Mouse (Mus musculus) midbrain, embryonic 14.5 days (tissue): ENCODE measurements at regions not wholly inside any gene's neighbourhood (a gene's known extent, or its start where the extent isn't known, plus 50 kb on each side); places are given as distances from the start of the nearest gene placed in this dataset.

Source experiments
- ATAC-seq: fragments of 200-750 bp; cut with Nextera tagmentation; 2 replicates; pipeline ENCODE4 v1.8.0; 2017; ENCODE audit warnings: moderate number of reproducible peaks, moderate library complexity; ENCODE audit not compliant: low FRiP score, low TSS enrichment
- DNase-seq: peaks from one replicate; pipeline ENCODE4 v3.0.0-alpha.2; 2015
- H3K27ac ChIP-seq: fragments of 300-500 bp; sonication (generic); replicated peaks from 2 replicates; pipeline ENCODE4 v1.5.1; 2014; ENCODE audit warnings: mild to moderate bottlenecking, low read depth, low read length, moderate library complexity
- H3K27me3 ChIP-seq: fragments of 300-500 bp; sonication (generic); 2 replicates; pipeline ENCODE4 v1.6.1; 2014; ENCODE audit warnings: low read length, control low read depth, mixed read lengths; ENCODE audit not compliant: control insufficient read depth, insufficient read depth
- H3K36me3 ChIP-seq: fragments of 300-500 bp; sonication (generic); 2 replicates; pipeline ENCODE4 v1.6.1; 2014; ENCODE audit warnings: low read length, control low read depth; ENCODE audit not compliant: control insufficient read depth, insufficient read depth
- H3K4me1 ChIP-seq: fragments of 300-500 bp; sonication (generic); 2 replicates; pipeline ENCODE4 v1.6.1; 2014; ENCODE audit warnings: mild to moderate bottlenecking, antibody characterized with exemption, low read length, control low read depth; ENCODE audit not compliant: control insufficient read depth, insufficient read depth
- H3K4me2 ChIP-seq: fragments of 300-500 bp; sonication (generic); 2 replicates; pipeline ENCODE4 v1.6.1; 2014; ENCODE audit warnings: mild to moderate bottlenecking, low read length, moderate library complexity
- H3K4me3 ChIP-seq: fragments of 300-500 bp; sonication (generic); replicated peaks from 2 replicates; pipeline ENCODE4 v1.5.1; 2014; ENCODE audit warnings: low read depth, low read length
- H3K9ac ChIP-seq: fragments of 300-500 bp; sonication (generic); replicated peaks from 2 replicates; pipeline ENCODE4 v1.6.1; 2014; ENCODE audit warnings: mild to moderate bottlenecking, low read length, moderate library complexity
- H3K9me3 ChIP-seq: fragments of 300-500 bp; sonication (generic); 2 replicates; pipeline ENCODE4 v1.6.1; 2016; ENCODE audit warnings: low read length, control low read depth, mixed read lengths; ENCODE audit not compliant: control insufficient read depth
- WGBS: fragments of 180-500 bp; shearing (Covaris S2); extraction: QIAGEN DNeasy Blood & Tissue Kit; methylation state at CpG from one replicate; pipeline ENCODE4 v1.1.7; 2014; 5-methylcytosine and 5-hydroxymethylcytosine counted together

DNA sequence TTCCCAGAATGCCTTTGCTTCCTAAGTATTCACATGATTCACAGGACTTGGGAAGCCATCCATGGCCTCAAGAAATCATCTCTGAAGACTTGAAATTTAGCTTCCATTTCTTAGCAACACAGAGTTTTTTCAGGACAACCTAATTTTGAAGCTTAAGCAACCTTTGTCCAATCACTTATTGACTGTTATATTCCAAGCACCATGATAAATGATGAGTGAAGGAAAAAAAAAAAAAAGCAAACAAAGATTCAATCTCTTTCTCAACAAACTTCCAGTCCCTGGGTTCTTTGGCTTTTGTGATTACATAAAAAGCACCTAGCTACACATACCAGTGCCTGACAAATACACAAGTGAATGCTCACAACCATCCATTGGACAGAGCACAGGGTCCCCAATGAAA lies 169.4 kb upstream of the Lpp start:
- no peaks in the 10 kb centered on the region for H3K27me3 ChIP-seq
- H3K4me2 ChIP-seq: no peak overlapping the region
- H3K27ac ChIP-seq: no peak overlapping the region
- no peak overlapping the region for H3K9ac ChIP-seq
- ATAC-seq (no peak), DNase-seq (no peak)
- H3K36me3 ChIP-seq: no peaks in the 10 kb centered on the region
- H3K4me1 ChIP-seq: no peaks in the 10 kb centered on the region
- no peak overlapping the region for H3K4me3 ChIP-seq
- no peaks in the 10 kb centered on the region for H3K9me3 ChIP-seq

DNA sequence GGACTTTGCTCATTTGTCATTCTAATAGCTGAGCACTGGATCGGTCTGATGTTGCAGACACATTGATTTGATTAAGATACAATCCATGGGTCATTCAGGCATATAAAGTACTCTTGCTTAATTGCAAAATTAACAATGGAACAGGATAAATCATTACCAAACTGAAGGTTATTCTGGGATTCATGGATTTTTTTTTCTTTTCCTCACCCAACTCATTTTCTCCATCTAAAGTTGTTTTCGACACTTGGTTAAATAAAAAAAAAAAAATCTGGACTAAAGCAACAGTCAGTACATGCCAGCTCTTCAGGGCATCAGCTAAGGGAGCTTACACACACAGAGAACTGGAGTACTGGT lies 169.8 kb upstream of the Lpp start:
- H3K4me1 ChIP-seq: no peaks in the 10 kb centered on the region; the same call in 1 of the 2 replicates
- no peaks in the 10 kb centered on the region for H3K27me3 ChIP-seq
- no peak for ATAC-seq
- H3K9me3 ChIP-seq: no peaks in the 10 kb centered on the region
- no peak overlapping the region for H3K4me2 ChIP-seq
- no peak for DNase-seq
- 81% methylated on average over 2 of the region's 2 CpGs for WGBS
- no peak overlapping the region for H3K4me3 ChIP-seq
- H3K9ac ChIP-seq: no peak overlapping the region
- H3K36me3 ChIP-seq: no peaks in the 10 kb centered on the region
- no peak overlapping the region for H3K27ac ChIP-seq

- no peaks in the 10 kb centered on the region for H3K9me3 ChIP-seq
- H3K27ac ChIP-seq: no peak overlapping the region
- H3K9ac ChIP-seq: no peak overlapping the region
- ATAC-seq: no peak
- no peak overlapping the region for H3K4me3 ChIP-seq
- WGBS: 89% methylated on average over 5 of the region's 5 CpGs
- no peaks in the 10 kb centered on the region for H3K27me3 ChIP-seq
- H3K4me1 ChIP-seq: peaks cover 5% of the 10 kb centered on the region
- no peaks in the 10 kb centered on the region for H3K36me3 ChIP-seq
- H3K4me2 ChIP-seq: no peak overlapping the region
- no peak for DNase-seq
Measured at GRCm38 (mm10) chr16:24222759-24223526, 170.4 kb upstream of the Lpp start.

DNA sequence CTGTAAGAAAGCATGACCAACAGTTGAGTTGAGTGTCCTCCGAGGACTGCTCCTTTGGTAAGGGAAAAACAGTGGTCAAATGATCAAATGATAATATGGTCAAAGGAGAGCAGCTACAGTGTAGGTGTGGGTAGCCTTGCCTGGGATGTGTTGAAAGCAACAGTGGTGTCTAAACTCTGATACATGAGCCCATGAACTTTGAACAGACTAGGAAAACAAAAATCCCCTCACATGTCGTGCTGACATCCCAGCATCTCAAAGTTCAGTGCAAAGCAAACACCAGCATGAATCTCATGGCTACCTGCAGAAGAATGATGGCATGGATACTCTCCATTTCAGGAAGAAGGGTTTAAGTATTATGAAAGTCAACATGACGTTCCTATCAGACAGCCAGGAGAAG lies 171.3 kb upstream of the Lpp start:
- 90% methylated on average over 3 of the region's 3 CpGs for WGBS
- peaks cover 5% of the 10 kb centered on the region for H3K4me1 ChIP-seq
- H3K27me3 ChIP-seq: no peaks in the 10 kb centered on the region
- H3K4me2 ChIP-seq: no peak overlapping the region
- no peaks in the 10 kb centered on the region for H3K9me3 ChIP-seq
- no peak overlapping the region for H3K4me3 ChIP-seq
- H3K36me3 ChIP-seq: no peaks in the 10 kb centered on the region
- H3K27ac ChIP-seq: no peak overlapping the region
- no peak overlapping the region for H3K9ac ChIP-seq
- DNase-seq: no peak
- no peak for ATAC-seq

DNA sequence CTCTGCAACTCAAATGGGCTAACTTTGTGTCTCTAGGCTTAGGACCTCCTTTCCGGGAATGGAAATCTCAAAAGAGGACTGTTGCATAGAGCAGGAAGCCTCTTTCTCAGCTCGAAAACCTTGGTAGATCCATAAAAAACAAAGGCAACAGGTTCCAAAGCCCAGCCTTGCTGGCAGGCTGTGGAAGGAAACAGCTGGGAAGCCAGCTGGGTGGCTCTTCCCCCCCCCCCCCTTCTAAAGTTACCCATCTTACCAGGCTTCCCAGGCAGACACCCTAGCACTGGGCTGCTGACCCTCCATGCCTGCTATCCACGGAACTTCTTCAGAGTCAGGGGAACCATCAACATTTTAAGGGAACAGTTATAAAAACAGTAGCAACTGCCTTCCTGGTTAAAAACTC lies 172.7 kb upstream of the Lpp start:
- no peaks in the 10 kb centered on the region for H3K36me3 ChIP-seq
- DNase-seq (no peak), ATAC-seq (no peak)
- no peak overlapping the region for H3K27ac ChIP-seq
- no peaks in the 10 kb centered on the region for H3K27me3 ChIP-seq
- WGBS: 94% methylated on average over 3 of the region's 3 CpGs
- no peak overlapping the region for H3K9ac ChIP-seq
- no peaks in the 10 kb centered on the region for H3K9me3 ChIP-seq
- H3K4me2 ChIP-seq: no peak overlapping the region
- peaks cover 5% of the 10 kb centered on the region for H3K4me1 ChIP-seq
- no peak overlapping the region for H3K4me3 ChIP-seq

- DNase-seq (no peak), ATAC-seq (no peak)
- Histone ChIP-seq H3K4me1 (peaks cover 5% of the 10 kb centered on the region), H3K27ac (no peak overlapping the region), H3K9ac (no peak overlapping the region), H3K36me3 (no peaks in the 10 kb centered on the region), H3K27me3 (no peaks in the 10 kb centered on the region), H3K4me2 (no peak overlapping the region), H3K4me3 (no peak overlapping the region), H3K9me3 (no peaks in the 10 kb centered on the region)
- WGBS: 91% methylated on average over 9 of the region's 9 CpGs
Measured at GRCm38 (mm10) chr16:24219691-24220090, 173.6 kb upstream of the Lpp start.

- Histone ChIP-seq H3K4me2 (no peak overlapping the region), H3K4me3 (no peak overlapping the region), H3K36me3 (no peaks in the 10 kb centered on the region), H3K9me3 (no peaks in the 10 kb centered on the region), H3K4me1 (peaks cover 5% of the 10 kb centered on the region), H3K9ac (no peak overlapping the region), H3K27ac (no peak overlapping the region), H3K27me3 (no peaks in the 10 kb centered on the region)
- no peak for ATAC-seq
- WGBS: 53% methylated on average over 4 of the region's 4 CpGs
- DNase-seq: no peak
Measured at GRCm38 (mm10) chr16:24218850-24219185, 174.5 kb upstream of the Lpp start.

- H3K27ac ChIP-seq: no peak overlapping the region
- H3K4me3 ChIP-seq: no peak overlapping the region
- ATAC-seq (peak; percentile 28; the same call in 1 of the 2 replicates), DNase-seq (peak; percentile 26)
- WGBS: 35% methylated on average over 14 of the region's 14 CpGs
- no peaks in the 10 kb centered on the region for H3K36me3 ChIP-seq
- H3K9me3 ChIP-seq: no peaks in the 10 kb centered on the region
- H3K4me2 ChIP-seq: no peak overlapping the region
- H3K27me3 ChIP-seq: no peaks in the 10 kb centered on the region
- no peak overlapping the region for H3K9ac ChIP-seq
- peaks cover 5% of the 10 kb centered on the region for H3K4me1 ChIP-seq
Measured at GRCm38 (mm10) chr16:24218162-24218849, 175.0 kb upstream of the Lpp start.

DNA sequence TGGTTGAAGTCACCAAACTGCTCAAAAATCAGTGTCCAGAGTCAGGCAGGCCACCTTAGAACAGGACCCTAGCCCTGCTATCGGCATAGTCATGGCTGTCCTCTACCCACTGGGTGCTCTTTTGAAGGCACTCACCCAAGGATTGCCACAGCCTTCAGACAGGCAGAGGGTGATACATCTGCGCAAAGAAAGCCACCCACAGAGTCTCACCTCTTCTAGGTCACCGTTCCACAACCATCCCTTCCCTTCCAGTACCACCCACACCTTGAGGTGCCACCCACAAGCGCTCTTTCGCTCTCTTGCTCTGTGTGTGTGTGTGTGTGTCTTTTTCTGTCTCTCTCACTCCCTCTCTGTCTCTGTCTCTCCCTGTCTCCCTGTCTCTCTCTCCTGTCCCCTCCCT lies 176.5 kb upstream of the Lpp start:
- Histone ChIP-seq H3K36me3 (no peaks in the 10 kb centered on the region), H3K9me3 (no peaks in the 10 kb centered on the region), H3K4me1 (peaks cover 5% of the 10 kb centered on the region), H3K4me2 (no peak overlapping the region), H3K27me3 (no peaks in the 10 kb centered on the region), H3K4me3 (no peak overlapping the region), H3K27ac (no peak overlapping the region), H3K9ac (no peak overlapping the region)
- DNase-seq (no peak), ATAC-seq (no peak)
- 94% methylated on average over 5 of the region's 5 CpGs for WGBS
